Mouse (Mus musculus): ENCODE data around the gene Dkkl1. TPM values are rescaled to one million over a fixed set of nuclear protein-coding genes. Genes with fewer than 3 reads are reported as not detected.

Dkkl1 gene
- total and polyA plus RNA-seq, 3 experiments: 9.2 to 32.0 TPM; not detected in 1

DNA sequence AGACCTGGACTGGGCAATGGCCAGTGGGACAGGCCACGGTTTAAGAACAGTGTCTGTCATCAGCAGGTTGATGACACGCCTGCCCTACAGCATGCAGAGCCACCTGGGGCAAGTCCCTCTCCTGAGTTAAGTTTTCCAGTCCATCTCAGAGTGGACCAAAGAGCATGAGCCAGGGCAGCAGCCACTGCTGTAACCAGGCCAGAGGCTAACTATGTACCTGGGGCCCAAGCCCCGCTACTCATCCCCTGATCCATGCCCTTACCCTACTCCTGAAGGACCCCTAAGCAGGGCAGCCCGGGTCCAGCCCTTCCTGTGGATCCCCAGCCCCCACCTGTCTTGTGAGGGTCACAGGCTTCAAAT lies 15.8 kb downstream of the Dkkl1 start:
- no peak overlapping the region for H3K27ac ChIP-seq (ENCODE audit: control insufficient read depth, low read depth, low read length)
- peaks cover 17 to 24% of the 10 kb centered on the region in 2 experiments for H3K4me1 ChIP-seq (ENCODE audit: control insufficient read depth in 1 of 2, insufficient read depth in 2 of 2, low read length in 2 of 2)
- no peaks in the 10 kb centered on the region for H3K79me2 ChIP-seq (ENCODE audit: control insufficient read depth, insufficient read depth, low read length, poor library complexity)
- no peaks in the 10 kb centered on the region for H3K27me3 ChIP-seq (ENCODE audit: control insufficient read depth in 1 of 2, insufficient read depth in 2 of 2, low read length in 2 of 2)
- no peaks in the 10 kb centered on the region for H3K9me3 ChIP-seq (replicated peaks; ENCODE audit: insufficient read depth, low read length)
- no peak for TF ChIP-seq MYC (IDR thresholded peaks at IDR 0.05; ENCODE audit: low read depth, low read length)
- no peak for TF ChIP-seq ZKSCAN1 (IDR thresholded peaks at IDR 0.05; ENCODE audit: low read depth, low read length)
- TF ChIP-seq MAFK (IDR thresholded peaks at IDR 0.05; ENCODE audit: borderline replicate concordance, low read depth, low read length): no peak
- TF ChIP-seq SMC3 (IDR thresholded peaks at IDR 0.05; ENCODE audit: low read depth, low read length): no peak
- no peak for TF ChIP-seq GATA1 (IDR thresholded peaks at IDR 0.05; ENCODE audit: low read depth, low read length)
- no peak for TF ChIP-seq USF2 (IDR thresholded peaks at IDR 0.05; ENCODE audit: borderline replicate concordance in 1 of 2, insufficient read depth in 1 of 2, low read depth in 1 of 2, low read length in 2 of 2)
- no peak for TF ChIP-seq ELF1 (IDR thresholded peaks at IDR 0.05; ENCODE audit: low read depth, low read length)
- TF ChIP-seq RCOR1 (IDR thresholded peaks at IDR 0.05; ENCODE audit: low read depth, low read length): no peak
- TF ChIP-seq MAZ (IDR thresholded peaks at IDR 0.05; ENCODE audit: low read depth, low read length): no peak
- no peak for TF ChIP-seq POLR2AphosphoS2 (IDR thresholded peaks at IDR 0.05; ENCODE audit: low read length)
- TF ChIP-seq BHLHE40 (IDR thresholded peaks at IDR 0.05; ENCODE audit: borderline replicate concordance, low read depth, low read length): no peak
- TF ChIP-seq POLR2AphosphoS5 (IDR thresholded peaks at IDR 0.05; ENCODE audit: borderline replicate concordance, low read depth, low read length): no peak
- no peak for TF ChIP-seq TBP (IDR thresholded peaks at IDR 0.05; ENCODE audit: low read depth, low read length)
- no peak for DNase-seq (ENCODE audit: low read depth, low spot score)
- peaks cover 0 to 6% of the 10 kb centered on the region in 2 experiments; a peak in 2 of 4 replicates for H3K36me3 ChIP-seq (ENCODE audit: control insufficient read depth in 1 of 2, insufficient read depth in 2 of 2, low read length in 2 of 2)
- H3K9ac ChIP-seq (ENCODE audit: control insufficient read depth, low read depth, low read length, poor library complexity, severe bottlenecking): no peak overlapping the region
- H3K4me3 ChIP-seq (ENCODE audit: control insufficient read depth in 1 of 2, insufficient read depth in 1 of 2, low read depth in 2 of 2, low read length in 2 of 2): no peak overlapping the region

DNA sequence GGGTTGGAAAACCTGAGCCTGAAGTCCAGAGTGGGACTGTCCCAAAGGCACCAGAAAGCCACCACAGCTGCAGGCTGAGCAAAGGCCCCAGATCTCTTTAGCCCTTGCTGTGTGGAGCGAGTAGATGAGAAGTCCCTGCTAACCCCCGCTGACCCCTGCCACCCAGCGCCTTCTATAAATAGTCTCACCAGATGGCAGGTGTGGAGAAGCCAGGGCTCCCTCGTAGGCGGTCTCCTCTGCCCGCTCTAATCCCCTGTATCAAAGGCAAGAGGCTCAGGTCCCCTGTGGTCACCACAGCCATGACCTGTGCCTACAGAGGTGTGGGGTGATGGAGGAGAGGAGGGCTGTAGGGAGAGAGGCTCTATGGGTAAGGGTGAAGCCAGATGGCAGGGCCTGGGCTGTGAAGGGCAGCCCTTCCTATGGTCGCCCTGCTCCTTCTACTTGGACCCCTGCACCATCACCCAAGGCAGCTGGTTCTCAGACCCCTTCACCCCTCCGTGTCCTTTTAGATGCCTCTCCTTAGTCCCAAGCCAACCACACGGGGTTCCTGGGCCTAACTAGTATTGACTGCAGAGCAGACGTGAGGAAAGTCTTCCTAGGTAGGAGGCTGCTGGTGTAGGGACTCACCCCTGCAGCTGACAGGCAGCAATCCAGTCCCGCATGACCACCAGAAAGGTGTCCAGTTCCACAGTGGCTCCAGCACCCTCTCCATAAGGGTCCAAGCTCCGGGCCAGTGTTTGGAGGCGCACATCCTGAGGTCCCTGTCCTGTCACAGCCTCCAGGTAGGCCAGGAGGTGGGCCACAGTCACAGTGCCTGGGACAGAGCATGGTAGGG lies 16.4 kb downstream of the Dkkl1 start:
- no peak overlapping the region for H3K27ac ChIP-seq (ENCODE audit: control insufficient read depth, low read depth, low read length)
- no peak overlapping the region for H3K4me3 ChIP-seq (ENCODE audit: control insufficient read depth in 1 of 2, insufficient read depth in 1 of 2, low read depth in 2 of 2, low read length in 2 of 2)
- H3K9ac ChIP-seq (ENCODE audit: control insufficient read depth, low read depth, low read length, poor library complexity, severe bottlenecking): no peak overlapping the region
- TF ChIP-seq JUND (IDR thresholded peaks at IDR 0.05; ENCODE audit: low read depth, low read length) (no peak), ZMIZ1 (IDR thresholded peaks at IDR 0.05; ENCODE audit: low read depth, low read length) (no peak), USF1 (IDR thresholded peaks at IDR 0.05; ENCODE audit: low read depth, low read length) (no peak), MEF2A (IDR thresholded peaks at IDR 0.05; ENCODE audit: extremely low read depth, insufficient replicate concordance, low read depth, low read length, poor library complexity, severe bottlenecking) (no peak), POLR2A (IDR thresholded peaks at IDR 0.05; ENCODE audit: control insufficient read depth in 1 of 2, insufficient read depth in 1 of 2, low read depth in 1 of 2, low read length in 2 of 2, poor library complexity in 1 of 2) (no peak), POLR2AphosphoS2 (IDR thresholded peaks at IDR 0.05; ENCODE audit: low read length) (no peak), TBP (IDR thresholded peaks at IDR 0.05; ENCODE audit: low read depth, low read length) (no peak), MAZ (IDR thresholded peaks at IDR 0.05; ENCODE audit: low read depth, low read length) (no peak), MAFK (IDR thresholded peaks at IDR 0.05; ENCODE audit: borderline replicate concordance, low read depth, low read length) (no peak), TAL1 (IDR thresholded peaks at IDR 0.05; ENCODE audit: low read length) (no peak), ETS1 (IDR thresholded peaks at IDR 0.05; ENCODE audit: low read depth, low read length) (no peak), ZNF384 (IDR thresholded peaks at IDR 0.05; ENCODE audit: low read depth, low read length) (no peak), SMC3 (IDR thresholded peaks at IDR 0.05; ENCODE audit: low read depth, low read length) (no peak), SIN3A (IDR thresholded peaks at IDR 0.05; ENCODE audit: low read length) (no peak), MXI1 (IDR thresholded peaks at IDR 0.05; ENCODE audit: low read depth, low read length) (no peak)
- peaks cover 19 to 30% of the 10 kb centered on the region in 2 experiments for H3K4me1 ChIP-seq (ENCODE audit: control insufficient read depth in 1 of 2, insufficient read depth in 2 of 2, low read length in 2 of 2)
- H3K27me3 ChIP-seq (ENCODE audit: control insufficient read depth in 1 of 2, insufficient read depth in 2 of 2, low read length in 2 of 2): no peaks in the 10 kb centered on the region
- DNase-seq (ENCODE audit: low read depth, low spot score): no peak
- H3K79me2 ChIP-seq (ENCODE audit: control insufficient read depth, insufficient read depth, low read length, poor library complexity): no peaks in the 10 kb centered on the region
- no peaks in the 10 kb centered on the region for H3K9me3 ChIP-seq (replicated peaks; ENCODE audit: insufficient read depth, low read length)
- H3K36me3 ChIP-seq (ENCODE audit: control insufficient read depth in 1 of 2, insufficient read depth in 2 of 2, low read length in 2 of 2): peaks cover 0 to 8% of the 10 kb centered on the region in 2 experiments; a peak in 2 of 4 replicates
